Mouse (Mus musculus) hindbrain, embryonic 16.5 days (tissue): Measurements from ENCODE around the gene Rasgef1b. TPM values are rescaled to one million over a fixed set of nuclear protein-coding genes. Genes with fewer than 3 reads are reported as not detected.
A peak's percentile ranks its signal among the peaks of the same experiment; 100 is the strongest.

Experiments
- ATAC-seq: fragments of 200-750 bp; cut with Nextera tagmentation; 2 replicates; pipeline ENCODE4 v1.8.0; 2017; ENCODE audit warnings: moderate TSS enrichment, moderate library complexity
- H3K27ac ChIP-seq: fragments of 300-500 bp; sonication (generic); 2 replicates; pipeline ENCODE4 v1.5.1; 2014; ENCODE audit warnings: low read depth, mild to moderate bottlenecking, control low read depth, low read length, moderate library complexity
- H3K27me3 ChIP-seq: fragments of 300-500 bp; sonication (generic); replicated peaks from 2 replicates; pipeline ENCODE4 v1.6.1; 2014; ENCODE audit warnings: low read length; ENCODE audit not compliant: control insufficient read depth, insufficient read depth
- H3K36me3 ChIP-seq: fragments of 300-500 bp; sonication (generic); 2 replicates; pipeline ENCODE4 v1.6.1; 2014; ENCODE audit warnings: mild to moderate bottlenecking, low read length, moderate library complexity, mixed read lengths; ENCODE audit not compliant: control insufficient read depth, insufficient read depth
- H3K4me1 ChIP-seq: fragments of 300-500 bp; sonication (generic); 2 replicates; pipeline ENCODE4 v1.6.1; 2014; ENCODE audit warnings: low read depth, low read length; ENCODE audit not compliant: control insufficient read depth, insufficient read depth
- H3K4me2 ChIP-seq: fragments of 300-500 bp; sonication (generic); 2 replicates; pipeline ENCODE4 v1.6.1; 2014; ENCODE audit warnings: mild to moderate bottlenecking, low read length, control low read depth, moderate library complexity
- H3K4me3 ChIP-seq: fragments of 300-500 bp; sonication (generic); 2 replicates; pipeline ENCODE4 v1.5.1; 2014; ENCODE audit warnings: mild to moderate bottlenecking, low read length, control low read depth, moderate library complexity
- H3K9ac ChIP-seq: fragments of 300-500 bp; sonication (generic); 2 replicates; pipeline ENCODE4 v1.6.1; 2014; ENCODE audit warnings: low read depth, mild to moderate bottlenecking, control low read depth, low read length, moderate library complexity
- H3K9me3 ChIP-seq: fragments of 300-500 bp; sonication (generic); 2 replicates; pipeline ENCODE4 v1.6.1; 2014; ENCODE audit warnings: mild to moderate bottlenecking, low read length, moderate library complexity; ENCODE audit not compliant: control insufficient read depth
- WGBS: fragments of 180-500 bp; shearing (Covaris S2); extraction: QIAGEN DNeasy Blood & Tissue Kit; methylation state at CpG from one replicate; pipeline ENCODE4 v1.1.7; 2014; 5-methylcytosine and 5-hydroxymethylcytosine counted together
- polyA plus RNA-seq: library from polyadenylated mRNA; unstranded; fragments of >200 nt; fragmentation: Nextera tagmentation; extraction: Ambion mirVana; gene quantifications from 2 replicates; pipeline ENCODE4 v1.2.1, GENCODE M21; 2015

Gene Rasgef1b
- polyA plus RNA-seq, 1 experiment from 2014 or later = 43.5 TPM

GRCm38 (mm10) chr5:99382786-99383185, 346.1 kb downstream of the Rasgef1b start:
- Histone ChIP-seq H3K9me3 (no peaks in the 10 kb centered on the region), H3K4me1 (peaks cover 27% of the 10 kb centered on the region), H3K27ac (no peak overlapping the region), H3K4me2 (no peak overlapping the region), H3K9ac (no peak overlapping the region), H3K4me3 (no peak overlapping the region), H3K36me3 (no peaks in the 10 kb centered on the region), H3K27me3 (0 out of 2 replicates have a peak, but pooled peaks cover 2% of the 10 kb centered on the region)
- WGBS = 53% methylated on average over 5 of the region's 5 CpGs
- ATAC-seq = no peak

DNA sequence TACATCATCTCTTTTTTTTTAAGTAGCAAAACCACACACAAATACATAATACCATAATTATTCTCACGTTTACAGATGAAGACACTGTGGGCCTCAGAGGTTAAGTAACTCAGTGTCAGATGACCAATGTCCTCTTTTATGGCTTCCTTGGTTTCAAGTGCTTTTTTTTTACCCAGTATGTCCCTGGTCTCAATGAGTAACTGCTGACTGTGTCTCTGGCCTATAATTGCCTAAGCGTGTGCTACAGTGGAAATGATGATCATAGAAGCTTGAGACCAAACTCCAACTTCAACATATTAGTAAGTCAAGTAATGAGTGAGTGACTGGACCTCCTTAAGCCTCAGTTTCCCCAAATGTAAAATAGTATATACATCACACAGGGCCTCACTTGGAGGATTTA, 347.2 kb downstream of the Rasgef1b start:
- Histone ChIP-seq H3K36me3 (no peaks in the 10 kb centered on the region), H3K4me3 (no peak overlapping the region), H3K9me3 (no peaks in the 10 kb centered on the region), H3K4me1 (peaks cover 27% of the 10 kb centered on the region), H3K9ac (no peak overlapping the region), H3K27ac (no peak overlapping the region), H3K27me3 (0 out of 2 replicates have a peak, but pooled peaks cover 2% of the 10 kb centered on the region), H3K4me2 (no peak overlapping the region)
- ATAC-seq = no peak
- 91% methylated on average over 2 of the region's 2 CpGs for WGBS

- Histone ChIP-seq H3K9me3 (no peaks in the 10 kb centered on the region), H3K4me3 (no peak overlapping the region), H3K4me2 (no peak overlapping the region), H3K27ac (no peak overlapping the region), H3K9ac (no peak overlapping the region), H3K36me3 (no peaks in the 10 kb centered on the region), H3K4me1 (peaks cover 19% of the 10 kb centered on the region), H3K27me3 (0 out of 2 replicates have a peak, but pooled peaks cover 2% of the 10 kb centered on the region)
- no peak for ATAC-seq
- WGBS = 89% methylated on average over 9 of the region's 9 CpGs
Observed at GRCm38 (mm10) chr5:99380882-99381281, 348.0 kb downstream of the Rasgef1b start.

GRCm38 (mm10) chr5:99380166-99380565, 348.7 kb downstream of the Rasgef1b start:
- H3K27ac ChIP-seq = no peak overlapping the region
- peaks cover 19% of the 10 kb centered on the region for H3K4me1 ChIP-seq
- 0 out of 2 replicates have a peak, but pooled peaks cover 2% of the 10 kb centered on the region for H3K27me3 ChIP-seq
- no peak overlapping the region for H3K9ac ChIP-seq
- WGBS = 51% methylated on average over 12 of the region's 12 CpGs
- no peaks in the 10 kb centered on the region for H3K9me3 ChIP-seq
- H3K4me3 ChIP-seq = no peak overlapping the region
- no peak for ATAC-seq
- H3K36me3 ChIP-seq = no peaks in the 10 kb centered on the region
- H3K4me2 ChIP-seq = no peak overlapping the region

DNA sequence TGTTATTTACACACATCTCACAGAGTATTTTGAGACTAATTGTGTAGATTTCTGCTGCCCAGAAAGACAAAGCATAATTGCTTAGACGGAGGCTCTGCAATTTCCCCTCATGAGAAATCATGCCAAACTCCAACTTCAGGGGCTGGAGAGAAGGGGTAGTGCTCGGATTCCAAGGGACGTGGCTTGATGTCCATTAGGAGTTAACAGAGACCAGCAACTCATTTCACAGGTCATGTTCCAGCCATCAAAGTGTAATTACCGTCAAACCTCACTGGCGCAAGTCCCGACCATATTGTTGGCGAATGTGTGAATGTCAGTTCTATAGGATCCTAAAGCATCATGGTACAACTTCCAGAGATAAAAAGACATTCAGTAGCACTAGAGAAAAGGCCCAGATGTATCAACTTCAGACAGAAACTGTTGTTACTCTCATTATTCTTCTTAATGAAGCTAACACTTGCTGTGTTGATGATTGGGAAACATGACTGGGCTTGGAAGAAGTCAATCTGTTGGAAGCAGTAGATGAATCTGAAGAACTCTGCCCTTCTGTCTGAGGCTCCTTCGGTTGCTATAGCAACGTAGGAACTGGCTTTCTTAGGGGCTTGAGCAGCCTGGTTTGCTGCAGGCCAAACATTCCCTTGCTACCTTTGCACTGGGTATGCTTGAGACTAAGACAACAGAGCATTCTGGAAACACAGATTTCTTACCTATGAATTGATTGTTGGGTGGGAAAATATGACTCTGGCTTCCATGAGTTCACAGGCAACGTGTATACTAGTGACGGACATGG, 350.2 kb downstream of the Rasgef1b start:
- Histone ChIP-seq H3K9ac (no peak overlapping the region), H3K27ac (no peak overlapping the region), H3K36me3 (no peaks in the 10 kb centered on the region), H3K9me3 (no peaks in the 10 kb centered on the region), H3K4me1 (peaks cover 19% of the 10 kb centered on the region), H3K4me2 (no peak overlapping the region), H3K4me3 (no peak overlapping the region), H3K27me3 (no peaks in the 10 kb centered on the region)
- peak; percentile 75 for ATAC-seq
- 54% methylated on average over 11 of the region's 11 CpGs for WGBS

DNA sequence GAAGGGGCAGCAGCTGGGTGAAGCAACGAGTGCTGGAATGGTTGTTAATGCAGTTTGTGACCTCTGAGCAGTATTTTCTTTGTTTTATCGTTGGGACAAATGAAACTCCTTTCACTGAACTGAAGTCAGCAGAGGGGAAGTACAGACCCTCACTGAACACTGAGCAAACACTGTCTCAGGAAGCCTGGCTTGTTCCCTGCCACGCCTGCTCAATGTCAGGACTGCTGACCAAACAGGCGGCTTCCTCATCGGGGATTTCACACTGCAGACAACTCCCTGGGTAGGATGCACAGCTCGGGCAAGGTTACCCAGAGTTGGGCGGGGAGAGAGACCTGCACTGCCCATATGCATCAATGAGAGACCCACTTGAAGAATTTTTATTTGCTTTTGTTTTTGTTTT, 353.1 kb downstream of the Rasgef1b start:
- H3K27ac ChIP-seq = no peak overlapping the region
- H3K4me2 ChIP-seq = no peak overlapping the region
- no peak overlapping the region for H3K4me3 ChIP-seq
- H3K4me1 ChIP-seq = peaks cover 19% of the 10 kb centered on the region
- no peak overlapping the region for H3K9ac ChIP-seq
- no peaks in the 10 kb centered on the region for H3K9me3 ChIP-seq
- 76% methylated on average over 7 of the region's 7 CpGs for WGBS
- ATAC-seq = no peak
- no peaks in the 10 kb centered on the region for H3K36me3 ChIP-seq
- H3K27me3 ChIP-seq = no peaks in the 10 kb centered on the region

- no peak overlapping the region for H3K27ac ChIP-seq
- H3K4me1 ChIP-seq = peaks cover 13% of the 10 kb centered on the region
- no peaks in the 10 kb centered on the region for H3K27me3 ChIP-seq
- H3K4me2 ChIP-seq = no peak overlapping the region
- H3K36me3 ChIP-seq = no peaks in the 10 kb centered on the region
- 95% methylated on average over 6 of the region's 6 CpGs for WGBS
- no peak overlapping the region for H3K9ac ChIP-seq
- H3K4me3 ChIP-seq = no peak overlapping the region
- H3K9me3 ChIP-seq = no peaks in the 10 kb centered on the region
- ATAC-seq = no peak
Observed at GRCm38 (mm10) chr5:99374460-99374859, 354.4 kb downstream of the Rasgef1b start.

GRCm38 (mm10) chr5:99373570-99374151, 355.2 kb downstream of the Rasgef1b start:
- no peaks in the 10 kb centered on the region for H3K9me3 ChIP-seq
- no peaks in the 10 kb centered on the region for H3K27me3 ChIP-seq
- H3K4me1 ChIP-seq = peaks cover 5% of the 10 kb centered on the region
- no peak overlapping the region for H3K9ac ChIP-seq
- 85% methylated on average over 8 of the region's 8 CpGs for WGBS
- no peaks in the 10 kb centered on the region for H3K36me3 ChIP-seq
- H3K4me2 ChIP-seq = no peak overlapping the region
- H3K27ac ChIP-seq = no peak overlapping the region
- H3K4me3 ChIP-seq = no peak overlapping the region
- ATAC-seq = no peak

DNA sequence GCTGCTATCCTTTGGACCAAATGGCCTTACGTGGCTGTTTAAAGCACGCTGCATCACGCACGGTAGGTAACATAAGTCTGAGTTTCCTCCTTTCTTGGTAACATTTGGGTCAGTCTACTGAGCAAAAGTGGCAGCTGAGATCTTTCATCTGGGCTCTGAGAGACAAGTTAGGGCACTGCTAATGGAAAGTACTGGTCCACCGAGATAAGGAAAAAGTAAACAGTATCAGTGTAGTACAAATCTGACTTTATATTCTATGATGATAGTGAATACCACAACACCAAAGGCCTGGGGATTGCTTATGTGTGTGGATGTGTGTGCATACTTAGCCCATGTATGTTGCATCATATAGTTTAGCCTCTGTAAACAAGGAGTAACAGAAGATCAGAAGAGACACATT, 358.2 kb downstream of the Rasgef1b start:
- no peak for ATAC-seq
- Histone ChIP-seq H3K36me3 (no peaks in the 10 kb centered on the region), H3K9me3 (no peaks in the 10 kb centered on the region), H3K27me3 (no peaks in the 10 kb centered on the region), H3K4me3 (no peak overlapping the region), H3K27ac (no peak overlapping the region), H3K9ac (no peak overlapping the region), H3K4me2 (no peak overlapping the region), H3K4me1 (no peaks in the 10 kb centered on the region)
- 91% methylated on average over 5 of the region's 5 CpGs for WGBS
